Comparison of ENCODE assay signal across 9 mouse cellular contexts in genomic region chr5:140506096-140506794, GRCm38 (mm10). TPM values are rescaled to one million over a fixed set of nuclear protein-coding genes. Genes with fewer than 3 reads are reported as not detected.
A peak's percentile ranks its signal among the peaks of the same experiment; 100 is the strongest.
DNase-seq lines count a peak whose midpoint lies in the region; ATAC-seq lines count a peak whose summit lies in the region.
"Had no signal": no experiment of that assay in that cellular context is flagged by ENCODE, and none has a peak within 500 bp of the region (broad histone marks: within the 10 kb centered on the region; RNA-seq: fewer than 3 reads in every experiment).

No protein-coding gene starts in this region.

- no peak for ATAC-seq in heart, embryonic 16.5 days (replicated peaks; ENCODE audit: extremely low read depth, insufficient read depth, low FRiP score)
- ATAC-seq in lung, embryonic 15.5 days (ENCODE audit: borderline replicate concordance, extremely low read depth, low FRiP score, low TSS enrichment) = no peak
- no peak for ATAC-seq in stomach, embryonic 14.5 days (ENCODE audit: insufficient number of reproducible peaks, insufficient read depth, low FRiP score, low read depth)

- peak overlapping the region; percentile 36; the same call in 1 of the 2 replicates for H3K27ac ChIP-seq in heart, embryonic 16.5 days (ENCODE audit: low read length)
- peak overlapping the region; percentile 67 for H3K27ac ChIP-seq in lung, embryonic 15.5 days
- no peak overlapping the region for H3K27ac ChIP-seq in stomach, embryonic 14.5 days (ENCODE audit: low read length)

- 29% methylated on average over 22 of the region's 22 CpGs for WGBS in heart, embryonic 16.5 days
- 19% methylated on average over 22 of the region's 22 CpGs for WGBS in lung, embryonic 15.5 days
- 26% methylated on average over 22 of the region's 22 CpGs for WGBS in stomach, embryonic 14.5 days

- H3K4me3 ChIP-seq in heart, embryonic 16.5 days (ENCODE audit: low read length) = peak overlapping the region; percentile 60
- H3K4me3 ChIP-seq in lung, embryonic 15.5 days = peak overlapping the region; percentile 77
- H3K4me3 ChIP-seq in stomach, embryonic 14.5 days (ENCODE audit: low read depth, low read length) = peak overlapping the region; percentile 43

- no peaks in the 10 kb centered on the region for H3K27me3 ChIP-seq in heart, embryonic 16.5 days (ENCODE audit: control insufficient read depth, insufficient read depth, low read length)
- H3K27me3 ChIP-seq in lung, embryonic 15.5 days = no peaks in the 10 kb centered on the region
- no peaks in the 10 kb centered on the region for H3K27me3 ChIP-seq in stomach, embryonic 14.5 days (ENCODE audit: control insufficient read depth, insufficient read depth, low read length)

- no peaks in the 10 kb centered on the region for H3K36me3 ChIP-seq in heart, embryonic 16.5 days (ENCODE audit: control insufficient read depth, insufficient read depth)
- no peaks in the 10 kb centered on the region for H3K36me3 ChIP-seq in lung, embryonic 15.5 days
- H3K36me3 ChIP-seq in stomach, embryonic 14.5 days (ENCODE audit: control insufficient read depth, insufficient read depth, low read length) = no peaks in the 10 kb centered on the region

- H3K9ac ChIP-seq in heart, embryonic 16.5 days (ENCODE audit: low read length) = peak overlapping the region; percentile 72
- H3K9ac ChIP-seq in lung, embryonic 15.5 days = peak overlapping the region; percentile 68
- peak overlapping the region; percentile 48 for H3K9ac ChIP-seq in stomach, embryonic 14.5 days (replicated peaks; ENCODE audit: low read depth, low read length)

- peak overlapping the region; percentile 79 for H3K4me2 ChIP-seq in heart, embryonic 16.5 days (ENCODE audit: low read depth, low read length)
- peak overlapping the region; percentile 90 for H3K4me2 ChIP-seq in lung, embryonic 15.5 days
- peak overlapping the region; percentile 69 for H3K4me2 ChIP-seq in stomach, embryonic 14.5 days (replicated peaks; ENCODE audit: low read depth, low read length)

- H3K4me1 ChIP-seq in heart, embryonic 16.5 days (ENCODE audit: control insufficient read depth, insufficient read depth, low read length) = peaks cover 20% of the 10 kb centered on the region
- peaks cover 65% of the 10 kb centered on the region for H3K4me1 ChIP-seq in lung, embryonic 15.5 days
- peaks cover 39% of the 10 kb centered on the region for H3K4me1 ChIP-seq in stomach, embryonic 14.5 days (ENCODE audit: control insufficient read depth, insufficient read depth, low read length)

- H3K9me3 ChIP-seq in heart, embryonic 16.5 days (replicated peaks; ENCODE audit: control insufficient read depth, low read length) = no peaks in the 10 kb centered on the region
- no peaks in the 10 kb centered on the region for H3K9me3 ChIP-seq in lung, embryonic 15.5 days
- H3K9me3 ChIP-seq in stomach, embryonic 14.5 days (ENCODE audit: control insufficient read depth, low read depth, low read length) = no peaks in the 10 kb centered on the region

- peak; percentile 44 for DNase-seq in adrenal gland, postnatal 14 days
- DNase-seq in adrenal gland, postnatal 36 days = no peak
- peak; percentile 41 to 46 for DNase-seq in right cerebral cortex, adult 2 months (ENCODE audit: low spot score in 2 of 2)
- no peak for DNase-seq in right cerebral cortex, postnatal 4 days
- DNase-seq in urinary bladder, postnatal 36 days (ENCODE audit: low spot score in 2 of 2) = no peak

RNA-seq across cellular contexts. Expression of gene Chst12, which starts 0.9 kb away (rescaled TPM):
- total RNA-seq in adrenal gland, postnatal 14 days (2021) = 8.3 and 12.9 TPM in 2 replicates
- total RNA-seq in adrenal gland, postnatal 36 days (2021) = 10 to 100 TPM in 1 of 2 experiments, 1 to 10 TPM in 1; 6.9 to 10.1 TPM
- polyA plus RNA-seq in heart, embryonic 16.5 days (2015; fragmentation: Nextera tagmentation; extraction: Ambion mirVana) = 11.4 and 13.9 TPM in 2 replicates
- polyA plus RNA-seq in lung, embryonic 15.5 days (2015; fragmentation: Nextera tagmentation; extraction: Ambion mirVana) = 21.4 and 22.6 TPM in 2 replicates
- 17.6 and 21.5 TPM in 2 replicates for polyA plus RNA-seq in stomach, embryonic 14.5 days (2014; fragmentation: Nextera tagmentation; extraction: Ambion mirVana)

RNA-seq across cellular contexts. Expression of gene Grifin, which starts 58.6 kb away (rescaled TPM):
- total RNA-seq in adrenal gland, postnatal 14 days (2021) = not detected in 2 replicates
- not detected for total RNA-seq in adrenal gland, postnatal 36 days (2021)
- 0.79 and 0.98 TPM in 2 replicates for polyA plus RNA-seq in heart, embryonic 16.5 days (2015; fragmentation: Nextera tagmentation; extraction: Ambion mirVana)
- polyA plus RNA-seq in lung, embryonic 15.5 days (2015; fragmentation: Nextera tagmentation; extraction: Ambion mirVana) = 0.28 TPM in 1 of 2 replicates, not detected in the other
- polyA plus RNA-seq in stomach, embryonic 14.5 days (2014; fragmentation: Nextera tagmentation; extraction: Ambion mirVana) = 0.74 TPM in 1 of 2 replicates, not detected in the other
- total RNA-seq: heart, postnatal 14 days had no signal

Comparison
In these comparisons a context has a peak if more than half of its experiments do, and no peak if none do; other contexts are left out.
1. DNase-seq: peak in adrenal gland, postnatal 14 days (single experiment) and right cerebral cortex, adult 2 months (2 of 2); none in adrenal gland, postnatal 36 days (0 of 2), right cerebral cortex, postnatal 4 days (single experiment) and urinary bladder, postnatal 36 days (0 of 2).
2. Peak in every context shown above with its lines, with median percentiles within 50 percentile points of each other: H3K4me2 ChIP-seq, H3K4me3 ChIP-seq and H3K9ac ChIP-seq.